Mouse (Mus musculus): ENCODE measurements around the gene Sppl3.

DNA sequence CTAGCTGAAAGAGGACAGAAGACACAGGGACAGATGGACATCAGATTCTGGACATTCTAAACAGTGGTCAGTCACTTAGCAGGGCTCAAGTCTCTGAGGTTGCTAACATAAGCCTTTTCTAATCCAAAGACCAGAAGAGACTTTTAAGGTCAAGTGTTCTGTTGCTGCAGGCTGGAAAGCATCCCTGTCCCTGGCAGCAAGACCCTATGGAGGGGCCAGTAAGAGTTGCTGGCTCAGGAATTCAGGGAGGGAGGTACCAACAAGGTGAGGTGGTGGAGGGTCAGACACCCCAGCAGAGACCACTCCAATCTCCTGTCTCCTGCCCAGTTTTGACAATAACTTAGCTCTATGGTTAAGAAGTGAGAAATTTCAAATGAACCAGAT, 135.8 kb downstream of the Sppl3 start:
- no peak for TF ChIP-seq POLR2A (IDR thresholded peaks at IDR 0.05; ENCODE audit: control insufficient read depth, low read depth, low read length)
- no peak for TF ChIP-seq CTCF (IDR thresholded peaks at IDR 0.05; ENCODE audit: control insufficient read depth, insufficient read depth, insufficient replicate concordance, low read depth, low read length)
